24 mouse cellular contexts compared by ENCODE assay signal in genomic region chr6:148199177-148199576, GRCm38 (mm10).
"Had no signal": no experiment of that assay in that cellular context is flagged by ENCODE, and none has a peak within 500 bp of the region (broad histone marks: within the 10 kb centered on the region; RNA-seq: fewer than 3 reads in every experiment).

No protein-coding gene starts in this region.

- H3K27me3 ChIP-seq: limb, embryonic 13.5 days; liver, embryonic 13.5 days; lung, embryonic 15.5 days; megakaryocyte, embryonic 14.5 days; midbrain, embryonic 13.5 days; neural tube, embryonic 12.5 days; neural tube, embryonic 15.5 days had no signal

- H3K27ac ChIP-seq: layer of hippocampus, adult 2 months; limb, embryonic 10.5 days; limb, embryonic 13.5 days; liver, embryonic 13.5 days; lung, embryonic 15.5 days; midbrain, embryonic 10.5 days; midbrain, embryonic 13.5 days; neural tube, embryonic 12.5 days; neural tube, embryonic 15.5 days had no signal

- ATAC-seq: hindbrain, embryonic 16.5 days; midbrain, embryonic 13.5 days; midbrain, embryonic 16.5 days had no signal

- DNase-seq: kidney, adult 11 months; kidney, adult 9 months; kidney, postnatal 14 days; layer of hippocampus, adult 9-11 months; liver, embryonic 13.5 days; lung, adult 18-20 months; lung, postnatal 10 days; lung, postnatal 36 days; retina, postnatal 1 day; right cerebral cortex, postnatal 25 days; spleen, adult 18-20 months; thymus, adult 18-20 months; thymus, postnatal 36 days had no signal

- H3K4me1 ChIP-seq: limb, embryonic 10.5 days; limb, embryonic 13.5 days; liver, embryonic 13.5 days; lung, embryonic 15.5 days; midbrain, embryonic 10.5 days; midbrain, embryonic 13.5 days; neural tube, embryonic 12.5 days; neural tube, embryonic 15.5 days had no signal

- H3K4me2 ChIP-seq: limb, embryonic 13.5 days; liver, embryonic 13.5 days; lung, embryonic 15.5 days; midbrain, embryonic 13.5 days; neural tube, embryonic 12.5 days; neural tube, embryonic 15.5 days had no signal

- H3K9me3 ChIP-seq: limb, embryonic 10.5 days; limb, embryonic 13.5 days; liver, embryonic 13.5 days; lung, embryonic 15.5 days; megakaryocyte, embryonic 14.5 days; midbrain, embryonic 10.5 days; midbrain, embryonic 13.5 days; neural tube, embryonic 12.5 days; neural tube, embryonic 15.5 days had no signal

- H3K4me3 ChIP-seq: layer of hippocampus, adult 2 months; limb, embryonic 10.5 days; limb, embryonic 13.5 days; liver, embryonic 13.5 days; lung, embryonic 15.5 days; megakaryocyte, embryonic 14.5 days; midbrain, embryonic 10.5 days; midbrain, embryonic 13.5 days; neural tube, embryonic 12.5 days; neural tube, embryonic 15.5 days had no signal

- H3K9ac ChIP-seq: limb, embryonic 13.5 days; liver, embryonic 13.5 days; lung, embryonic 15.5 days; midbrain, embryonic 13.5 days; neural tube, embryonic 12.5 days; neural tube, embryonic 15.5 days had no signal
